Mouse (Mus musculus) hindbrain, embryonic 11.5 days (tissue): Measurements from ENCODE around the gene Zkscan7. TPM values are rescaled to one million over a fixed set of nuclear protein-coding genes. Genes with fewer than 3 reads are reported as not detected.
A peak's percentile ranks its signal among the peaks of the same experiment; 100 is the strongest.
"Not testable (repeated sequence)": the region's sequence is repeated elsewhere in the genome, so short reads cannot be mapped to it uniquely, and the experiment has no call there.

Source experiments
- ATAC-seq: fragments of 200-750 bp; cut with Nextera tagmentation; 2 replicates; pipeline ENCODE4 v1.8.0; 2017; ENCODE audit warnings: mild to moderate bottlenecking, moderate TSS enrichment, moderate library complexity; ENCODE audit not compliant: low FRiP score
- DNase-seq: peaks from one replicate; pipeline ENCODE4 v3.0.0-alpha.2; 2015; ENCODE audit warnings: low spot score
- H3K27ac ChIP-seq: fragments of 300-500 bp; sonication (generic); 2 replicates; pipeline ENCODE4 v1.5.1; 2014; ENCODE audit warnings: mild to moderate bottlenecking, low read depth, low read length
- H3K27me3 ChIP-seq: fragments of 300-500 bp; sonication (generic); 2 replicates; pipeline ENCODE4 v1.6.1; 2014; ENCODE audit warnings: mild to moderate bottlenecking, low read length, moderate library complexity, mixed read lengths; ENCODE audit not compliant: control insufficient read depth, insufficient read depth
- H3K36me3 ChIP-seq: fragments of 300-500 bp; sonication (generic); 2 replicates; pipeline ENCODE4 v1.6.1; 2014; ENCODE audit warnings: mild to moderate bottlenecking, low read length, moderate library complexity, mixed read lengths; ENCODE audit not compliant: control insufficient read depth, insufficient read depth
- H3K4me1 ChIP-seq: fragments of 300-500 bp; sonication (generic); replicated peaks from 2 replicates; pipeline ENCODE4 v1.6.1; 2014; ENCODE audit warnings: low read length, mixed read lengths; ENCODE audit not compliant: control insufficient read depth, insufficient read depth
- H3K4me2 ChIP-seq: fragments of 300-500 bp; sonication (generic); replicated peaks from 2 replicates; pipeline ENCODE4 v1.6.1; 2014; ENCODE audit warnings: mild to moderate bottlenecking, low read depth, low read length
- H3K4me3 ChIP-seq: fragments of 300-500 bp; sonication (generic); 2 replicates; pipeline ENCODE4 v1.5.1; 2014; ENCODE audit warnings: low read depth, low read length
- H3K9ac ChIP-seq: fragments of 300-500 bp; sonication (generic); 2 replicates; pipeline ENCODE4 v1.6.1; 2014; ENCODE audit warnings: low read depth, low read length
- H3K9me3 ChIP-seq: fragments of 300-500 bp; sonication (generic); 2 replicates; pipeline ENCODE4 v1.6.1; 2016; ENCODE audit warnings: low read length; ENCODE audit not compliant: control insufficient read depth
- WGBS: fragments of 180-500 bp; shearing (Covaris S2); extraction: QIAGEN DNeasy Blood & Tissue Kit; methylation state at CpG from one replicate; pipeline ENCODE4 v1.1.7; 2014; 5-methylcytosine and 5-hydroxymethylcytosine counted together
- polyA plus RNA-seq: library from polyadenylated mRNA; unstranded; fragments of >200 nt; fragmentation: Nextera tagmentation; extraction: Ambion mirVana; gene quantifications from 2 replicates; pipeline ENCODE4 v1.2.1, GENCODE M21; 2014

Zkscan7 gene
- polyA plus RNA-seq, 1 experiment from 2014 or later, result 3.9 TPM

GRCm38 (mm10) chr9:122854526-122854925, 31.0 kb upstream of the Zkscan7 start:
- 95% methylated on average over 7 of the region's 7 CpGs for WGBS
- H3K4me1 ChIP-seq, result no peaks in the 10 kb centered on the region
- peaks cover 47% of the 10 kb centered on the region for H3K36me3 ChIP-seq
- no peak for DNase-seq
- ATAC-seq, result no peak
- H3K9me3 ChIP-seq, result no peaks in the 10 kb centered on the region; the same call in 1 of the 2 replicates
- H3K27me3 ChIP-seq, result no peaks in the 10 kb centered on the region
- H3K4me2 ChIP-seq, result no peak overlapping the region
- H3K27ac ChIP-seq, result no peak overlapping the region
- no peak overlapping the region for H3K9ac ChIP-seq
- H3K4me3 ChIP-seq, result no peak overlapping the region

- not testable (repeated sequence) for DNase-seq, H3K4me3 ChIP-seq, H3K27me3 ChIP-seq, H3K9me3 ChIP-seq, ATAC-seq, H3K9ac ChIP-seq, H3K4me1 ChIP-seq, H3K4me2 ChIP-seq, H3K27ac ChIP-seq
- WGBS, result 100% methylated on average over 2 of the region's 7 CpGs
- H3K36me3 ChIP-seq, result peaks cover 51% of the 10 kb centered on the region
Measured at GRCm38 (mm10) chr9:122855141-122855540, 30.3 kb upstream of the Zkscan7 start.

GRCm38 (mm10) chr9:122855617-122856016, 29.9 kb upstream of the Zkscan7 start:
- Histone ChIP-seq H3K4me3 (no peak overlapping the region), H3K4me2 (no peak overlapping the region), H3K9ac (no peak overlapping the region), H3K27me3 (no peaks in the 10 kb centered on the region), H3K4me1 (no peaks in the 10 kb centered on the region), H3K9me3 (no peaks in the 10 kb centered on the region; the same call in 1 of the 2 replicates), H3K36me3 (peaks cover 55% of the 10 kb centered on the region), H3K27ac (no peak overlapping the region)
- 96% methylated on average over 4 of the region's 4 CpGs for WGBS
- DNase-seq (no peak), ATAC-seq (no peak)

GRCm38 (mm10) chr9:122856716-122857115, 28.8 kb upstream of the Zkscan7 start:
- no peak for DNase-seq
- H3K4me1 ChIP-seq, result no peaks in the 10 kb centered on the region

GRCm38 (mm10) chr9:122860752-122861151, 24.7 kb upstream of the Zkscan7 start:
- Histone ChIP-seq H3K4me1 (no peaks in the 10 kb centered on the region), H3K27ac (no peak overlapping the region), H3K9me3 (no peaks in the 10 kb centered on the region; the same call in 1 of the 2 replicates), H3K9ac (no peak overlapping the region), H3K4me3 (no peak overlapping the region), H3K36me3 (peaks cover 44% of the 10 kb centered on the region), H3K4me2 (no peak overlapping the region), H3K27me3 (no peaks in the 10 kb centered on the region)
- ATAC-seq (no peak), DNase-seq (no peak)

More at GRCm38 (mm10) chr9:122856716-122857115, 28.8 kb upstream of the Zkscan7 start:
- 96% methylated on average over 3 of the region's 3 CpGs for WGBS
- no peak overlapping the region for H3K4me3 ChIP-seq
- H3K27ac ChIP-seq, result no peak overlapping the region
- H3K4me2 ChIP-seq, result no peak overlapping the region
- no peaks in the 10 kb centered on the region; the same call in 1 of the 2 replicates for H3K9me3 ChIP-seq
- no peak overlapping the region for H3K9ac ChIP-seq
- peaks cover 63% of the 10 kb centered on the region for H3K36me3 ChIP-seq
- ATAC-seq, result no peak
- no peaks in the 10 kb centered on the region for H3K27me3 ChIP-seq

GRCm38 (mm10) chr9:122863731-122864130, 21.8 kb upstream of the Zkscan7 start:
- ATAC-seq, result no peak
- no peaks in the 10 kb centered on the region for H3K27me3 ChIP-seq
- no peaks in the 10 kb centered on the region for H3K4me1 ChIP-seq
- no peak overlapping the region for H3K4me2 ChIP-seq
- WGBS, result 90% methylated on average over 2 of the region's 2 CpGs
- H3K27ac ChIP-seq, result no peak overlapping the region
- H3K4me3 ChIP-seq, result no peak overlapping the region
- no peak for DNase-seq
- no peaks in the 10 kb centered on the region; the same call in 1 of the 2 replicates for H3K9me3 ChIP-seq
- peaks cover 32% of the 10 kb centered on the region for H3K36me3 ChIP-seq
- no peak overlapping the region for H3K9ac ChIP-seq

GRCm38 (mm10) chr9:122864848-122865247, 20.6 kb upstream of the Zkscan7 start:
- ATAC-seq (no peak), DNase-seq (no peak)
- Histone ChIP-seq H3K9ac (peak overlapping the region; percentile 32; the same call in 1 of the 2 replicates), H3K4me2 (peak overlapping the region; percentile 44), H3K27me3 (no peaks in the 10 kb centered on the region), H3K9me3 (no peaks in the 10 kb centered on the region; the same call in 1 of the 2 replicates), H3K4me3 (peak overlapping the region; percentile 83), H3K36me3 (peaks cover 24% of the 10 kb centered on the region), H3K27ac (no peak overlapping the region), H3K4me1 (no peaks in the 10 kb centered on the region)
- WGBS, result 72% methylated on average over 3 of the region's 3 CpGs

GRCm38 (mm10) chr9:122865697-122866166, 19.8 kb upstream of the Zkscan7 start, which contains the start of gene Zfp445:
TSS of gene Zfp445 (minus strand) at chr9:122866006.
- under 1% methylated on average over 34 of the region's 34 CpGs for WGBS
- Histone ChIP-seq H3K9ac (peak within 1 kb of the TSS; percentile 96), H3K27me3 (no peaks in the 10 kb centered on the region), H3K9me3 (no peaks in the 10 kb centered on the region; the same call in 1 of the 2 replicates), H3K27ac (peak within 1 kb of the TSS; percentile 65), H3K4me2 (peak within 1 kb of the TSS; percentile 44), H3K4me1 (no peaks in the 10 kb centered on the region), H3K4me3 (peak within 1 kb of the TSS; percentile 83), H3K36me3 (peaks cover 16% of the 10 kb centered on the region)
- peak; percentile 91 for ATAC-seq
- DNase-seq, result peak; percentile 90

GRCm38 (mm10) chr9:122866192-122866591, 19.3 kb upstream of the Zkscan7 start:
- Histone ChIP-seq H3K4me3 (peak overlapping the region; percentile 83), H3K27ac (no peak overlapping the region), H3K9ac (peak overlapping the region; percentile 96), H3K36me3 (peaks cover 12% of the 10 kb centered on the region), H3K9me3 (no peaks in the 10 kb centered on the region; the same call in 1 of the 2 replicates), H3K27me3 (no peaks in the 10 kb centered on the region), H3K4me2 (no peak overlapping the region; the same call in 1 of the 2 replicates), H3K4me1 (no peaks in the 10 kb centered on the region)
- WGBS, result 89% methylated on average over 4 of the region's 4 CpGs
- DNase-seq (no peak), ATAC-seq (peak; percentile 48; the same call in 1 of the 2 replicates)
